Mouse (Mus musculus): ENCODE results near the gene Tbx1. TPM values are rescaled to one million over a fixed set of nuclear protein-coding genes. Genes with fewer than 3 reads are reported as not detected.

The Tbx1 gene
- total and polyA plus RNA-seq, 3 experiments = not detected

DNA sequence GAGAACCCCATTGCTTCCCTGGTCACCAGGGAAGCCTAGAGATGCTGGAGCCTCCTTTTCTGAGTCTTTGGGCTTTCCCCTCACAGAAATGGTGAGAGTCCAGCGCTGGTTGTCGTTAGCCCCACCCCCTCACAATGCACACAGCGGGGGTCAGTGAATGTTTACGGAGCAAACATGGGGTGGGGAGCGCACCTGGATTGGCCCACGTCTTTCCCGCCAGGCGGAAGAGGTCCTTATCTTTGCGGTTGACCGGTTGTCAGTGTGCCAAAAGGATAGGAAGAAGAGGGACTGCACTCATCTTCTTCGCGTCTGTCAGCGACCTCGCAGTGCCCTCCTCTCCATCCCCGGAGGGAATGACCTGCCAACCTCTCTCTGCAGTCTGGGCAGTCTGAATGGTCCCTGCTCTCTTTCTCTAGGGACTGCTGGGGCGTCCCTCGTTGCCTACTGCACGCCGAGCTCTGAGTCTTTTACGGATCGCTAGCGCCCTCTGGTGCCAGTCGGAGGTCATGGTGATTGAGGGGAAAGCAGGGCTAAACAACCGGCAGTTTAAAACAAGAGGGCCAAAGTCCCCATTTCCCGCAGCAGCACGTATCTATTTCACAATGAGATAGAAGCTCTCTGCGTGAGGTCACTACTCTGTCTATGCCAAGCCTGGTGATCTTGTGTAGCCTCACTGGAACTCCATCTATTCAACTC, 27.0 kb upstream of the Tbx1 start (continued):
- no peak for TF ChIP-seq NELFE (IDR thresholded peaks at IDR 0.05; ENCODE audit: low read depth, low read length)
- no peak for TF ChIP-seq KAT2A (conservative IDR thresholded peaks at IDR 0.05; ENCODE audit: low read depth, low read length)
- peak; percentile 85 for TF ChIP-seq GATA1 (IDR thresholded peaks at IDR 0.05; ENCODE audit: low read depth, low read length)
- TF ChIP-seq ZNF384 (IDR thresholded peaks at IDR 0.05; ENCODE audit: low read depth, low read length) = no peak
- TF ChIP-seq BHLHE40 (IDR thresholded peaks at IDR 0.05; ENCODE audit: borderline replicate concordance, low read depth, low read length) = no peak
- TF ChIP-seq USF2 (IDR thresholded peaks at IDR 0.05; ENCODE audit: borderline replicate concordance in 1 of 2, insufficient read depth in 1 of 2, low read depth in 1 of 2, low read length in 2 of 2) = no peak
- no peak for TF ChIP-seq POLR2AphosphoS2 (IDR thresholded peaks at IDR 0.05; ENCODE audit: low read length)
- peak; percentile 81 for TF ChIP-seq ZC3H11A (IDR thresholded peaks at IDR 0.05; ENCODE audit: low read depth, low read length)
- TF ChIP-seq ZMIZ1 (IDR thresholded peaks at IDR 0.05; ENCODE audit: low read depth, low read length) = no peak
- TF ChIP-seq GABPA (IDR thresholded peaks at IDR 0.05; ENCODE audit: low read depth, low read length) = no peak
- TF ChIP-seq MYC (IDR thresholded peaks at IDR 0.05; ENCODE audit: low read depth, low read length) = no peak
- peak; percentile 38; the same call in 1 of the 2 replicates for TF ChIP-seq ETS1 (IDR thresholded peaks at IDR 0.05; ENCODE audit: low read depth, low read length)
- peak; percentile 40; the same call in 1 of the 2 replicates for TF ChIP-seq TCF12 (IDR thresholded peaks at IDR 0.05; ENCODE audit: low read depth, low read length)
- TF ChIP-seq POLR2AphosphoS5 (IDR thresholded peaks at IDR 0.05; ENCODE audit: borderline replicate concordance, low read depth, low read length) = no peak
- peak; percentile 31; the same call in 1 of the 2 replicates for TF ChIP-seq MAZ (IDR thresholded peaks at IDR 0.05; ENCODE audit: low read depth, low read length)

DNA sequence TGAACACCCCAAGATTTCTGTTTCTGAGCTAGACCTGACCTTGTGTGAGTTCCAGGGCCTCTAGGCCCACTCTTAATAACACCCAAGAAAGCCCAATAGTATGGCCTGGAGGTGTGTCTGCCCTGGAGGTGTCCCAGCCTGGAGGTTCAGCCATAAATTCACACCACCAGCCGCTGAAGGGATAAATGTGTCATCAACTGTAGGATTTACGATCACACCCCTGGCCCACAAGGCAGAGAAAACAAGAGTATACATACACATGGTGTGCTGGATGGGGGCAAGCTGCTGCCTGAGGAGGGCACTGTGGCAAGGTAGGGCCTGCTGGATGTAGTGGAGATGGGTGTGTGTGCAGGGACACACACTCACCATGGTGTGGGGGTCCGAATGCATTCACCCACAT, 22.8 kb upstream of the Tbx1 start:
- peaks cover 5 to 10% of the 10 kb centered on the region in 2 experiments for H3K27me3 ChIP-seq (ENCODE audit: control insufficient read depth in 1 of 2, insufficient read depth in 2 of 2, low read length in 2 of 2)
- H3K36me3 ChIP-seq (ENCODE audit: control insufficient read depth in 1 of 2, insufficient read depth in 2 of 2, low read length in 2 of 2) = peaks cover 0 to 3% of the 10 kb centered on the region in 2 experiments; a peak in 1 of 4 replicates
- no peak overlapping the region for H3K27ac ChIP-seq (ENCODE audit: control insufficient read depth, low read depth, low read length)
- TF ChIP-seq ZKSCAN1 (IDR thresholded peaks at IDR 0.05; ENCODE audit: low read depth, low read length) (no peak), SMC3 (IDR thresholded peaks at IDR 0.05; ENCODE audit: low read depth, low read length) (no peak), POLR2A (IDR thresholded peaks at IDR 0.05; ENCODE audit: control insufficient read depth in 1 of 2, insufficient read depth in 1 of 2, low read depth in 1 of 2, low read length in 2 of 2, poor library complexity in 1 of 2) (no peak), POLR2AphosphoS2 (IDR thresholded peaks at IDR 0.05; ENCODE audit: low read length) (no peak), RCOR1 (IDR thresholded peaks at IDR 0.05; ENCODE audit: low read depth, low read length) (no peak), MAZ (IDR thresholded peaks at IDR 0.05; ENCODE audit: low read depth, low read length) (no peak), EP300 (IDR thresholded peaks at IDR 0.05; ENCODE audit: low read depth in 1 of 2, low read length in 2 of 2) (no peak), E2F4 (IDR thresholded peaks at IDR 0.05; ENCODE audit: borderline replicate concordance, low read depth, low read length) (no peak), CHD2 (IDR thresholded peaks at IDR 0.05; ENCODE audit: low read length) (no peak), MEF2A (IDR thresholded peaks at IDR 0.05; ENCODE audit: extremely low read depth, insufficient replicate concordance, low read depth, low read length, poor library complexity, severe bottlenecking) (no peak), JUND (IDR thresholded peaks at IDR 0.05; ENCODE audit: low read depth, low read length) (no peak), SIN3A (IDR thresholded peaks at IDR 0.05; ENCODE audit: low read length) (no peak), MYB (IDR thresholded peaks at IDR 0.05; ENCODE audit: low read depth, low read length) (no peak), ZNF384 (IDR thresholded peaks at IDR 0.05; ENCODE audit: low read depth, low read length) (no peak), TBP (IDR thresholded peaks at IDR 0.05; ENCODE audit: low read depth, low read length) (no peak), ELF1 (IDR thresholded peaks at IDR 0.05; ENCODE audit: low read depth, low read length) (no peak), MAX (IDR thresholded peaks at IDR 0.05; ENCODE audit: low read length) (no peak), USF1 (IDR thresholded peaks at IDR 0.05; ENCODE audit: low read depth, low read length) (no peak)
- H3K4me3 ChIP-seq (ENCODE audit: control insufficient read depth in 1 of 2, insufficient read depth in 1 of 2, low read depth in 2 of 2, low read length in 2 of 2) = no peak overlapping the region
- no peak for DNase-seq (ENCODE audit: low read depth, low spot score)
- no peak overlapping the region for H3K9ac ChIP-seq (ENCODE audit: control insufficient read depth, low read depth, low read length, poor library complexity, severe bottlenecking)
- no peaks in the 10 kb centered on the region for H3K79me2 ChIP-seq (ENCODE audit: control insufficient read depth, insufficient read depth, low read length, poor library complexity)
- peaks cover 3 to 6% of the 10 kb centered on the region in 2 experiments for H3K4me1 ChIP-seq (ENCODE audit: control insufficient read depth in 1 of 2, insufficient read depth in 2 of 2, low read length in 2 of 2)
- no peaks in the 10 kb centered on the region for H3K9me3 ChIP-seq (replicated peaks; ENCODE audit: insufficient read depth, low read length)
